Mouse (Mus musculus): ENCODE results near the gene Gm9964. TPM values are rescaled to one million over a fixed set of nuclear protein-coding genes. Genes with fewer than 3 reads are reported as not detected.
"Not testable (repeated sequence)": the region's sequence is repeated elsewhere in the genome, so short reads cannot be mapped to it uniquely, and the experiment has no call there.

Gm9964 gene
- total RNA-seq, 1 experiment, result not detected

DNA sequence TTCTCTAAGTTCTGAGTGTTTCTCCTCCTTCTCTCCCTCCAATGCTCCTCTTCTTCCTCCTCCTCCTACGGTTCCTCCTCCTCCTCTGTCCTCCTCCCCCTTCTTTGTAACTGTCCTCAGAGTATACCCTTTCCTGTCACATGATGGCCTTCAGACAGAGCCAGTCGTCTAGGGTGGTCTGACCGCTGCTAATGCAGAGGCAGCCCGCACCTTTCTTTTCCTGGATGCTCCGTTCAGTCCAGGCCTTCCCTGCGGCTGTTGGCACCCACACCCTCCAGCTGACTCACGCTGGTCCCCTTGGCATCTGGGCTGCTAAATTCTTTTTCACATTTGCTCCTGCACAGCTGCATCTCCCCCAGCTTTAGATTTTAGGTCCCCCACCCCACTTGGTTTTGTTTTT is 9.8 kb upstream of the Gm9964 start:
- H3K9me3 ChIP-seq (ENCODE audit: control insufficient read depth, insufficient read depth, low read depth, low read length), result no peaks in the 10 kb centered on the region
- no peak overlapping the region; the same call in 1 of the 2 replicates for H3K9ac ChIP-seq (ENCODE audit: insufficient read depth, low read depth, low read length, poor library complexity, severe bottlenecking)
- peaks cover 13 to 18% of the 10 kb centered on the region in 2 experiments for H3K4me1 ChIP-seq (ENCODE audit: control insufficient read depth in 2 of 2, insufficient read depth in 2 of 2, low read length in 2 of 2, poor library complexity in 1 of 2)
- H3K4me3 ChIP-seq (ENCODE audit: insufficient read depth in 1 of 2, low read depth in 1 of 2, low read length in 2 of 2, poor library complexity in 1 of 2, severe bottlenecking in 1 of 2), result no peak overlapping the region
- DNase-seq (ENCODE audit: low read depth, low spot score), result no peak
- H3K27ac ChIP-seq (ENCODE audit: insufficient read depth, low read depth, low read length, poor library complexity, severe bottlenecking), result no peak overlapping the region
- TF ChIP-seq ZC3H11A (IDR thresholded peaks at IDR 0.05; ENCODE audit: borderline replicate concordance, low read depth, low read length) (no peak), CHD2 (IDR thresholded peaks at IDR 0.05; ENCODE audit: low read depth, low read length) (no peak), ZNF384 (IDR thresholded peaks at IDR 0.05; ENCODE audit: low read depth, low read length) (no peak), HCFC1 (IDR thresholded peaks at IDR 0.05; ENCODE audit: borderline replicate concordance, insufficient read depth, low read length) (no peak), MAFK (IDR thresholded peaks at IDR 0.05; ENCODE audit: insufficient read depth, low read depth, low read length) (no peak)
- in situ Hi-C loops (cut with MboI; ENCODE audit: low sequenced_read_pairs in 2 of 2, unreplicated experiment in 2 of 2), result no loop called here
- no peaks in the 10 kb centered on the region for H3K36me3 ChIP-seq (ENCODE audit: control insufficient read depth, insufficient read depth, low read length, poor library complexity, severe bottlenecking)

DNA sequence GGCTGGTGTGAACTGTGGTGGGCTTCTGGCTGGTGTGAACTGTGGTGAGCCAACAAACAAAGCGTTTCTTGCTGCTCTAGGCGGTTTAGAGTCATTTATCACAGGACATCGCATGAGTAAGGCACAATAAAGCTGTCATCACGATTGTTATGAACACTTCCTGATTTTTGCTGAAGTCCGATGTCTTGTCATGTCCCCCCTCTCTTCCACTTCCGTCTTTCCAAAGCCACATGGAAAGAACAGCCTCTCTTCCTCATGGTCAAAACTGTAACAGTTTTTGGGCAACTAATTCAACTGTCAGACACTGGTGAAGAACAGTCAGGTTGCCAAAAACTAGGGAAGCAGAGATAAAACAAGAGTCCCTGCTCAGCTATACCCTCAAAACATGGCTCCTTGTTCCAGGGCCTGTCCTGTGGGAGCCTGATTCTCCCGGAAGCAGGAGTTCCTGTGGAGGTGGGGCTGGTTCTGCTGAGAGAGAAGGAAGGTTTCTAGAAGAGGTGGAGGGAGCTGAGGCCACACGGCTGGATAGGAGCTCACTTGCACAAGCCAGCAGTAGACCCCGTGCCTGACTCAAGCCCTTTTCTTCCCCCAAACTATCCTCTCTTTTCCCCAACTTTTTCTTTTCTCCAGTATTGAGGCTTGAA is 9.1 kb upstream of the Gm9964 start:
- no peak overlapping the region for H3K4me3 ChIP-seq (ENCODE audit: insufficient read depth in 1 of 2, low read depth in 1 of 2, low read length in 2 of 2, poor library complexity in 1 of 2, severe bottlenecking in 1 of 2)
- H3K9ac ChIP-seq (ENCODE audit: insufficient read depth, low read depth, low read length, poor library complexity, severe bottlenecking), result no peak overlapping the region
- H3K9me3 ChIP-seq (ENCODE audit: control insufficient read depth, insufficient read depth, low read depth, low read length), result no peaks in the 10 kb centered on the region
- in situ Hi-C loops (cut with MboI; ENCODE audit: low sequenced_read_pairs in 2 of 2, unreplicated experiment in 2 of 2), result no loop called here
- H3K36me3 ChIP-seq (ENCODE audit: control insufficient read depth, insufficient read depth, low read length, poor library complexity, severe bottlenecking), result no peaks in the 10 kb centered on the region
- DNase-seq (ENCODE audit: low read depth, low spot score), result no peak
- TF ChIP-seq ZNF384 (IDR thresholded peaks at IDR 0.05; ENCODE audit: low read depth, low read length), result no peak
- no peak for TF ChIP-seq ZC3H11A (IDR thresholded peaks at IDR 0.05; ENCODE audit: borderline replicate concordance, low read depth, low read length)
- TF ChIP-seq HCFC1 (IDR thresholded peaks at IDR 0.05; ENCODE audit: borderline replicate concordance, insufficient read depth, low read length), result no peak
- TF ChIP-seq MAFK (IDR thresholded peaks at IDR 0.05; ENCODE audit: insufficient read depth, low read depth, low read length), result no peak
- no peak for TF ChIP-seq CHD2 (IDR thresholded peaks at IDR 0.05; ENCODE audit: low read depth, low read length)
- H3K27ac ChIP-seq (ENCODE audit: insufficient read depth, low read depth, low read length, poor library complexity, severe bottlenecking), result no peak overlapping the region
- H3K4me1 ChIP-seq (ENCODE audit: control insufficient read depth in 2 of 2, insufficient read depth in 2 of 2, low read length in 2 of 2, poor library complexity in 1 of 2), result peaks cover 13 to 18% of the 10 kb centered on the region in 2 experiments

DNA sequence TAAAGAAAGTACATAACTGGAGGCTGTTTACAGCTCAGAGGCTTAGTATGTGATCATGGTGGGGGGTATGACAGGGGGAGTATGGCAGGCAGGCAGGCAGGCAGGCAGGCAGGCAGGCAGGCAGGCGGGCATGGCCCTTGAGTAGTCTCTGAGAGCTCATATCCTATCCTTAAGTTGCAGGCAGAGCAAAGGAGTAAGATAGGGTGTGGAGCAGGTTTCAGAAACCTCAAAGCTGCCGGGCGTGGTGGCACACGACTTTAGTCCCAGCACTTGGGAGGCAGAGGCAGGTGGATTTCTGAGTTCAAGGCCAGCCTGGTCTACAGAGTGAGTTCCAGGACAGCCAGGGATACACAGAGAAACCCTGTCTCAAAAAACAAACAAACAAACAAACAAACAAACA is 7.5 kb upstream of the Gm9964 start:
- H3K27ac ChIP-seq (ENCODE audit: insufficient read depth, low read depth, low read length, poor library complexity, severe bottlenecking); DNase-seq (ENCODE audit: low read depth, low spot score); in situ Hi-C loops (cut with MboI; ENCODE audit: low sequenced_read_pairs in 2 of 2, unreplicated experiment in 2 of 2); H3K9ac ChIP-seq (ENCODE audit: insufficient read depth, low read depth, low read length, poor library complexity, severe bottlenecking); H3K36me3 ChIP-seq (ENCODE audit: control insufficient read depth, insufficient read depth, low read length, poor library complexity, severe bottlenecking); H3K4me3 ChIP-seq (ENCODE audit: insufficient read depth in 1 of 2, low read depth in 1 of 2, low read length in 2 of 2, poor library complexity in 1 of 2, severe bottlenecking in 1 of 2); H3K9me3 ChIP-seq (ENCODE audit: control insufficient read depth, insufficient read depth, low read depth, low read length): not testable (repeated sequence)
- H3K4me1 ChIP-seq (ENCODE audit: control insufficient read depth in 2 of 2, insufficient read depth in 2 of 2, low read length in 2 of 2, poor library complexity in 1 of 2), result peaks cover 13 to 18% of the 10 kb centered on the region in 2 experiments

DNA sequence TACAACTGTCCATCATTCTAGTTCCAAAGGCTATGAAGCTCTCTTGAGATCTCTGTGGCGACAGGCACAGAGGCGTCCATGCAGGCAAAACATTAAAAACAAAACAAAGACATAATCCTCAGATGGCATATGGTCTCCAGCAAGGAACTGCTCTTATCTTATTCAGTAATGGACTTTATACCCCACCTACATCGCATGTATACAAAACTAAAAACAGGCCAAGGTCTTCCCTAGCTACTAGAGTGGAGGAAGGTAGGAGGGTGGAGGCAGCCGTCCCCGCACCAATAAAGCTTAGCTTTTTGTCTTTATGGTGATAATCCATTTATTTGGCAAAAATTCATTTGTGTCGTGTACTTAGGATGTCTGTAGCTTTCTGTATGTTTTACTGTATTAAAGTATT is 6.4 kb upstream of the Gm9964 start:
- H3K9me3 ChIP-seq (ENCODE audit: control insufficient read depth, insufficient read depth, low read depth, low read length), result no peaks in the 10 kb centered on the region
- no peak overlapping the region for H3K4me3 ChIP-seq (ENCODE audit: insufficient read depth in 1 of 2, low read depth in 1 of 2, low read length in 2 of 2, poor library complexity in 1 of 2, severe bottlenecking in 1 of 2)
- TF ChIP-seq ZC3H11A (IDR thresholded peaks at IDR 0.05; ENCODE audit: borderline replicate concordance, low read depth, low read length) (no peak), HCFC1 (IDR thresholded peaks at IDR 0.05; ENCODE audit: borderline replicate concordance, insufficient read depth, low read length) (no peak)
- H3K36me3 ChIP-seq (ENCODE audit: control insufficient read depth, insufficient read depth, low read length, poor library complexity, severe bottlenecking), result no peaks in the 10 kb centered on the region
- H3K27ac ChIP-seq (ENCODE audit: insufficient read depth, low read depth, low read length, poor library complexity, severe bottlenecking), result no peak overlapping the region
- H3K4me1 ChIP-seq (ENCODE audit: control insufficient read depth in 2 of 2, insufficient read depth in 2 of 2, low read length in 2 of 2, poor library complexity in 1 of 2), result peaks cover 13 to 14% of the 10 kb centered on the region in 2 experiments
- DNase-seq (ENCODE audit: low read depth, low spot score), result no peak
- H3K9ac ChIP-seq (ENCODE audit: insufficient read depth, low read depth, low read length, poor library complexity, severe bottlenecking), result no peak overlapping the region
- in situ Hi-C loops (cut with MboI; ENCODE audit: low sequenced_read_pairs in 2 of 2, unreplicated experiment in 2 of 2), result no loop called here

DNA sequence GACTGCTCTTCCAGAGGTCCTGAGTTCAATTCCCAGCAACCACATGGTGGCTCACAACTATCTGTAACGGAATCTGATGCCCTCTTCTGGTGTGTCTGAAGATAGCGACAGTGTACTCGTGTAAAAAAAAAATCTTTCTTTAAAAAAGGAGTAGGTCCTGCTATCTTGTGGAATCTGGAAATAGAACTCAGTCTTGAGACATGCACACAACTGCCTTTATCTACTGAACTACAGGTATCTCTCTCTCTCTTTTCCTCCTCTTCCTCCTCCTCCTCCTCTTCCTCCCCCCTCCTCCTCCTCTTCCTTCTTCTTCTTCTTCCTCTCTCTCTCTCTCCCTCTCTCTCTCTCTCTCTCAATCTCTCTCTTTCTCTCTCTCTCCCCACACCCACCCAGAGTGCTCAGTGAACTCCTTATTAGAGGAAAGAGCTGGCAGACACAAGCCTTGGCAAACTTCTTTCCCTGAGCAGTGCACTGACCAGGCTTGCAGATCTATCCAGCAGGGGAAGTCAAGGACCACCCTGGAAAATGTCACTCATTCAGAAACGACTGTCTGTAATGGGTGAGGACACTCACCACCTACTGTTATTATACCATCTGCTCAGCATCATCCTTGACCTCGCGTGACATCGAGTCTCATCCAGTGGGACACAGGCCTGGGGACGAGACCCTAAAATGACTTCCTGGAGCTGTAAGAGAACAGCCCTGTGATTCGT is 3.2 kb upstream of the Gm9964 start:
- Histone ChIP-seq H3K36me3 (ENCODE audit: control insufficient read depth, insufficient read depth, low read length, poor library complexity, severe bottlenecking) (no peaks in the 10 kb centered on the region), H3K9ac (ENCODE audit: insufficient read depth, low read depth, low read length, poor library complexity, severe bottlenecking) (no peak overlapping the region), H3K9me3 (ENCODE audit: control insufficient read depth, insufficient read depth, low read depth, low read length) (no peaks in the 10 kb centered on the region), H3K4me3 (ENCODE audit: insufficient read depth in 1 of 2, low read depth in 1 of 2, low read length in 2 of 2, poor library complexity in 1 of 2, severe bottlenecking in 1 of 2) (no peak overlapping the region), H3K27ac (ENCODE audit: insufficient read depth, low read depth, low read length, poor library complexity, severe bottlenecking) (no peak overlapping the region), H3K4me1 (ENCODE audit: control insufficient read depth in 2 of 2, insufficient read depth in 2 of 2, low read length in 2 of 2, poor library complexity in 1 of 2) (no peaks in the 10 kb centered on the region)
- in situ Hi-C loops (cut with MboI; ENCODE audit: low sequenced_read_pairs in 2 of 2, unreplicated experiment in 2 of 2), result loop anchor here in 1 of 2 experiments (10.0 kb wide), 1 partner anchor 335 kb away; no protein-coding TSS in a partner anchor
- DNase-seq (ENCODE audit: low read depth, low spot score), result no peak
- TF ChIP-seq ZNF384 (IDR thresholded peaks at IDR 0.05; ENCODE audit: low read depth, low read length) (no peak), ZC3H11A (IDR thresholded peaks at IDR 0.05; ENCODE audit: borderline replicate concordance, low read depth, low read length) (no peak), CHD2 (IDR thresholded peaks at IDR 0.05; ENCODE audit: low read depth, low read length) (no peak), HCFC1 (IDR thresholded peaks at IDR 0.05; ENCODE audit: borderline replicate concordance, insufficient read depth, low read length) (no peak), MAFK (IDR thresholded peaks at IDR 0.05; ENCODE audit: insufficient read depth, low read depth, low read length) (no peak)
